Mouse (Mus musculus) kidney, postnatal 0 days (tissue): Measurements from ENCODE around the gene B4gat1. TPM values are rescaled to one million over a fixed set of nuclear protein-coding genes. Genes with fewer than 3 reads are reported as not detected.

Source experiments
- ATAC-seq: fragments of 200-750 bp; cut with Nextera tagmentation; replicated peaks from 2 replicates; pipeline ENCODE4 v1.8.0; 2017; ENCODE audit warnings: low read depth, moderate number of reproducible peaks, moderate TSS enrichment, moderate library complexity; ENCODE audit not compliant: low FRiP score
- DNase-seq: peaks from one replicate; pipeline ENCODE4 v3.0.0-alpha.2; 2016; ENCODE audit warnings: low spot score
- H3K27ac ChIP-seq: fragments of 300-500 bp; sonication (generic); 2 replicates; pipeline ENCODE4 v1.5.1; 2014; ENCODE audit warnings: mild to moderate bottlenecking
- H3K27me3 ChIP-seq: fragments of 300-500 bp; sonication (generic); 2 replicates; pipeline ENCODE4 v1.6.1; 2014; ENCODE audit warnings: low read length, mixed read lengths; ENCODE audit not compliant: insufficient read depth
- H3K36me3 ChIP-seq: fragments of 300-500 bp; sonication (generic); 2 replicates; pipeline ENCODE4 v1.6.1; 2014; ENCODE audit warnings: low read length, mixed read lengths; ENCODE audit not compliant: insufficient read depth
- H3K4me1 ChIP-seq: fragments of 300-500 bp; sonication (generic); replicated peaks from 2 replicates; pipeline ENCODE4 v1.6.1; 2014; ENCODE audit warnings: antibody characterized with exemption, low read length, mixed read lengths; ENCODE audit not compliant: insufficient read depth
- H3K4me2 ChIP-seq: fragments of 300-500 bp; sonication (generic); 2 replicates; pipeline ENCODE4 v1.6.1; 2014; ENCODE audit warnings: mild to moderate bottlenecking, low read length, moderate library complexity, mixed read lengths
- H3K4me3 ChIP-seq: fragments of 300-500 bp; sonication (generic); replicated peaks from 2 replicates; pipeline ENCODE4 v1.5.1; 2014; ENCODE audit warnings: low read depth, low read length
- H3K9ac ChIP-seq: fragments of 300-500 bp; sonication (generic); 2 replicates; pipeline ENCODE4 v1.6.1; 2014; ENCODE audit warnings: low read depth, low read length
- H3K9me3 ChIP-seq: fragments of 300-500 bp; sonication (generic); replicated peaks from 2 replicates; pipeline ENCODE4 v1.6.1; 2016; ENCODE audit warnings: low read length, inconsistent platforms, mixed read lengths
- CTCF ChIP-seq: IDR thresholded peaks from 2 replicates; pipeline ENCODE4 v1.5.1; 2016; ENCODE audit warnings: antibody characterized with exemption, low read depth, mild to moderate bottlenecking, moderate library complexity
- WGBS: fragments of 180-500 bp; shearing (Covaris S2); extraction: QIAGEN DNeasy Blood & Tissue Kit; methylation state at CpG from one replicate; pipeline ENCODE4 v1.1.7; 2014; 5-methylcytosine and 5-hydroxymethylcytosine counted together
- polyA plus RNA-seq: library from polyadenylated mRNA; unstranded; fragments of >200 nt; fragmentation: Nextera tagmentation; extraction: Ambion mirVana; gene quantifications from 2 replicates; pipeline ENCODE4 v1.2.1, GENCODE M21; 2015

The B4gat1 gene
- polyA plus RNA-seq, 1 experiment from 2014 or later, result 57.1 TPM

DNA sequence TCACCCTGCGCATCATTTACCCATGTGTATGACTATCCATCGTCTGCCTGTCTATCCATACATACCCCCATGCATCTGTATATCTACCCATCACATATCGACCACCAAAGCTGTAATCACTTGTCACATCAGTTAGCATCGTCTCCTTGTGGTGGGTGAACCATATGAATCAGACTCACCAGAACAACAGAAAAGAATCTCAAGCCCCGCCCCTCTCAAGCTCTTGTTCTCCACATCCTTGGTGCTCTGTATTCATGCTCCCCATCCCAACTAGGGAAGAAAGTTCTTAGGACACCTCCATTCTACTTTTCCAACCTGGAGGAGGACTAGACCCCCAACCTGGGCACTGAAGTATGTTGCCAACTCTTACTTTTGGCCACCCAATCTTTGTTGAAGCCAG lies 23.4 kb downstream of the B4gat1 start:
- Histone ChIP-seq H3K4me3 (no peak overlapping the region), H3K9ac (no peak overlapping the region), H3K36me3 (no peaks in the 10 kb centered on the region), H3K9me3 (no peaks in the 10 kb centered on the region), H3K4me2 (no peak overlapping the region), H3K27ac (no peak overlapping the region), H3K27me3 (no peaks in the 10 kb centered on the region), H3K4me1 (peaks cover 35% of the 10 kb centered on the region)
- DNase-seq, result no peak
- ATAC-seq, result no peak
- 88% methylated on average over 5 of the region's 5 CpGs for WGBS
- no peak for TF ChIP-seq CTCF

DNA sequence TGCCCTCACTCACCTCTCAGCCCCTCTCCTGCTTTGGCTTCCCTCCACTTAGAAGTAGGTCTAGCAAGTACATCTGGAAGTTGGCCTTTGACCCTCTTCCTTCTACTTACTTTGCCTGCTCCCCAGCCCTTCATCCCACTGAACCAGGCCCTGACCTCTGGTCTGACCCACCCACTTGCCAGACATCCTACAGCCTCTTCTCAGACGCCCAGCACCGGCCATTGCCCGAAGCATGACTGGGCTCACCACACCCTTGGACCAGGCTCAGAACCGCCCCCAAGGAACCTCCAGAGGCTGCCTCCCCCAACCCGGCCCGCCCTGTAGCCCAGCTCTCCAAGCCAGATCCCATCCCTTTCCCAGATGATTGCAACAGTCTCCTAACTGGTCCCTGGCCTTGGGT lies 23.8 kb downstream of the B4gat1 start:
- TF ChIP-seq CTCF, result no peak
- Histone ChIP-seq H3K36me3 (no peaks in the 10 kb centered on the region), H3K27ac (no peak overlapping the region), H3K4me1 (peaks cover 39% of the 10 kb centered on the region), H3K4me2 (no peak overlapping the region), H3K4me3 (no peak overlapping the region), H3K27me3 (no peaks in the 10 kb centered on the region), H3K9me3 (no peaks in the 10 kb centered on the region), H3K9ac (no peak overlapping the region)
- DNase-seq (no peak), ATAC-seq (no peak)
- WGBS, result 59% methylated on average over 6 of the region's 6 CpGs

DNA sequence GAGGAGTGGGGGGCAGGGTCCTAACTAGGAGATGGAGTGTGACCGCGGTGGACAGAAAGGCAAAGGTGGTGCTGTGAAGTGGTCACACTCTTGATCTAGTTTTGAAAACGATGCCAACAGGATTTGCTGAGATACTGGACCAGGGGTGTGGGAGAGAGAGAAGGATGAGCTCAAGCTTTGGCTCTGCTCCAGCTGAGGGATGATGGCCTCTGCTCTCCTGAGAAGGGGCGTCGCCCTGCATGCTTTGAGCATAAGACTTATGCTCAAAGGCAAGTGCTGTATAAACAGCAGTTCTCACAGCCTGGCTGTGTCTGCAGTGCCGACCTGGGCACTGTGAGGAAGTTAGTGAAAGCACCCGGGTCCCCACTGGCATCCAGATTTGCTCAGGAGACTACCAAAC lies 26.5 kb downstream of the B4gat1 start:
- H3K9ac ChIP-seq, result no peak overlapping the region
- H3K36me3 ChIP-seq, result no peaks in the 10 kb centered on the region
- DNase-seq (no peak), ATAC-seq (no peak)
- TF ChIP-seq CTCF, result no peak
- no peaks in the 10 kb centered on the region for H3K27me3 ChIP-seq
- 49% methylated on average over 7 of the region's 7 CpGs for WGBS
- no peak overlapping the region for H3K4me3 ChIP-seq
- peaks cover 38% of the 10 kb centered on the region for H3K4me1 ChIP-seq
- no peak overlapping the region for H3K4me2 ChIP-seq
- no peak overlapping the region for H3K27ac ChIP-seq
- no peaks in the 10 kb centered on the region for H3K9me3 ChIP-seq

DNA sequence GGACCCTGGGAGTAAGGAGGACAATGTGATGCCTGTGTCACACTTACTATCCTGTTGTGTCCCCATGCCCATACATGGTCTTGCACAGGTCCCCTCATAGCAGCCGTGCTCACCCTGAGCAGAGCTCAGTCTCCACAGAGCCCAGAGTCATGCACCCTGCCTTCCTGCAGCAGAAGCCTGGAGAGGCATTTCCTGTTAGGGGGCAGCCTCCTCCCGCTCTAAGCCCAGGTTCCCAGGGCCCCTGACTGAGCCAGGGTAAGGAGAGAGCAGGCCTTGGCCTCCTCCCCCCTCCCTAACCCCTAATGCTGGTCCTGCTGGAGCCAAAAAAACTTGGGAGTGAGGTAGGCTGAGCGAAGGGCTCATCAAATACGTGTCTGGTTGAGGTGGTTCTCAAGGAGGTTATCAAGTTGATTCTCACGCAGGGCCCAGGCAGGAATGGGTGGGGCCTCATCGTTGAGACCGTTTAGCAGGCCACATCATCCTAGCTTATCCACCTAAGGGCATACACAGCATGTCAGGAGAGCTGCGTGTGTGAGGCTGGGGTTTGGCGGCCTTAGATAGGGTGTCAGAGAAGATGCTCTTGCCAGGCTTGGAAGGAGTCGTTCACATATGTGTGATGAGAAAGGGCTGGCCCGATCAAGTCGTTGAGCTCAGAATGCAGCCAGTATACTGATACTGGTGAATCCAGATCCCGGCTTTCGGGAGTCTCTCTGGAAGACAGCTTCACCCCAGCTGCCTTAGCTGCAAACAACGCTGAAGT lies 28.6 kb downstream of the B4gat1 start:
- H3K9ac ChIP-seq, result no peak overlapping the region
- no peak for TF ChIP-seq CTCF
- H3K4me2 ChIP-seq, result peak overlapping the region; percentile 86
- ATAC-seq (no peak), DNase-seq (no peak)
- peak overlapping the region; percentile 70 for H3K27ac ChIP-seq
- no peaks in the 10 kb centered on the region for H3K9me3 ChIP-seq
- 8% methylated on average over 15 of the region's 15 CpGs for WGBS
- peak overlapping the region; percentile 50; the same call in 1 of the 2 replicates for H3K4me3 ChIP-seq
- H3K27me3 ChIP-seq, result no peaks in the 10 kb centered on the region
- peaks cover 27% of the 10 kb centered on the region for H3K4me1 ChIP-seq
- H3K36me3 ChIP-seq, result no peaks in the 10 kb centered on the region

DNA sequence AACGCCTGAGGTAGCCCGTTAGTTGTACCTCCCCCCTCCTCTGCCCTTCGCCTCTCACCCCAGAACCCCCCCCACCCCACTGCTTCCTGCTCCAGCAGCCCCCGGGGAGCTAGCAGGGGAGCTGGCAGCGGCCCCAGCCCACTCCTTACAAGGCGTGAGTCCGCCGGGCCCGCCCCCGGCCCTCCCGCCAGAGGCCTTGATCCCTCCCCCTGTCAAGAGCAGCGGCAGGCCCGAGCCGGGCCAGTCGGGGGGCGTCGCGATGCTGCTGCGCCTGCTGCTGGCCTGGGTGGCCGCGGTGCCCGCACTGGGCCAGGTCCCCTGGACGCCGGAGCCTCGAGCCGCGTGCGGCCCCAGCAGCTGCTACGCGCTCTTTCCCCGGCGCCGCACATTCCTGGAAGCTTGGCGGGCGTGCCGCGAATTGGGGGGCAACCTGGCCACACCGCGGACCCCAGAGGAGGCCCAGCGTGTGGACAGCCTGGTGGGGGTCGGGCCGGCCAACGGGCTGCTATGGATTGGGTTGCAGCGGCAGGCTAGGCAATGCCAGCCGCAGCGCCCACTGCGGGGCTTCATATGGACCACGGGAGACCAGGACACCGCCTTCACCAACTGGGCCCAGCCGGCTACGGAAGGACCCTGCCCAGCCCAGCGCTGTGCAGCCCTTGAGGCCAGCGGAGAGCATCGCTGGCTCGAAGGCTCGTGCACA lies 29.4 kb downstream of the B4gat1 start, which contains the start of gene Cd248:
Gene Cd248, plus strand, starts transcription at position 212 of the 703 bp plus-strand sequence.
- Histone ChIP-seq H3K27ac (peak within 1 kb of the TSS; percentile 70), H3K27me3 (no peaks in the 10 kb centered on the region), H3K4me1 (peaks cover 27% of the 10 kb centered on the region), H3K9ac (peak within 1 kb of the TSS; percentile 64), H3K9me3 (no peaks in the 10 kb centered on the region), H3K36me3 (no peaks in the 10 kb centered on the region), H3K4me3 (peak within 1 kb of the TSS; percentile 50), H3K4me2 (peak within 1 kb of the TSS; percentile 86)
- no peak for TF ChIP-seq CTCF
- 0 out of 2 replicates have a peak, but pooled peaks have one; percentile 11 for ATAC-seq
- WGBS, result 2% methylated on average over 53 of the region's 56 CpGs
- DNase-seq, result peak; percentile 82

DNA sequence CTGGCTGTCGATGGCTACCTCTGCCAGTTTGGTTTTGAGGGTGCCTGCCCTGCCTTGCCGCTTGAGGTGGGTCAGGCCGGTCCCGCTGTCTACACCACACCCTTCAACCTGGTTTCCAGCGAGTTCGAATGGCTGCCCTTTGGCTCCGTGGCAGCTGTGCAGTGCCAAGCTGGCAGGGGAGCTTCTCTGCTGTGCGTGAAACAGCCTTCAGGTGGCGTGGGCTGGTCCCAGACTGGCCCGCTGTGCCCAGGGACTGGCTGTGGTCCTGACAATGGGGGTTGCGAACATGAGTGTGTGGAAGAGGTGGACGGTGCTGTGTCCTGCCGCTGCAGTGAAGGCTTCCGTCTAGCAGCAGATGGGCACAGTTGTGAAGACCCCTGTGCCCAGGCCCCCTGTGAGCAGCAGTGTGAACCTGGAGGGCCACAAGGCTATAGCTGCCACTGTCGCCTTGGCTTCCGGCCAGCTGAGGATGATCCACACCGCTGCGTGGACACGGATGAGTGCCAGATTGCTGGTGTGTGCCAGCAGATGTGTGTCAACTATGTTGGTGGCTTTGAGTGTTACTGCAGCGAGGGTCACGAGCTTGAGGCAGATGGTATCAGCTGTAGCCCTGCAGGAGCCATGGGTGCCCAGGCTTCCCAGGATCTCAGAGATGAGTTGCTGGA lies 30.1 kb downstream of the B4gat1 start:
- Histone ChIP-seq H3K36me3 (no peaks in the 10 kb centered on the region), H3K27me3 (no peaks in the 10 kb centered on the region), H3K9me3 (no peaks in the 10 kb centered on the region), H3K4me1 (peaks cover 27% of the 10 kb centered on the region), H3K27ac (peak overlapping the region; percentile 70; the same call in 1 of the 2 replicates), H3K4me2 (peak overlapping the region; percentile 86), H3K9ac (peak overlapping the region; percentile 64), H3K4me3 (peak overlapping the region; percentile 50)
- ATAC-seq (peak; percentile 15; the same call in 1 of the 2 replicates), DNase-seq (no peak)
- WGBS, result 25% methylated on average over 21 of the region's 21 CpGs
- 0 out of 2 replicates have a peak, but pooled peaks have one; percentile 8 for TF ChIP-seq CTCF
